Mouse (Mus musculus): ENCODE results near the gene Prr12.

Gene Prr12

GRCm38 (mm10) chr7:45077322-45077721 lies 24.6 kb upstream of the Prr12 start:
- DNase-seq (ENCODE audit: low spot score): no peak

- DNase-seq (ENCODE audit: low spot score): no peak
Measured at GRCm38 (mm10) chr7:45076501-45076900, 23.8 kb upstream of the Prr12 start.

- no peak for DNase-seq (ENCODE audit: low spot score)
Measured at GRCm38 (mm10) chr7:45075405-45075804, 22.7 kb upstream of the Prr12 start.

GRCm38 (mm10) chr7:45073949-45074348 lies 21.3 kb upstream of the Prr12 start:
- DNase-seq (ENCODE audit: low spot score): no peak

- DNase-seq (ENCODE audit: low spot score): no peak
Measured at GRCm38 (mm10) chr7:45073171-45073707, 20.6 kb upstream of the Prr12 start.

- DNase-seq (ENCODE audit: low spot score): no peak
Measured at GRCm38 (mm10) chr7:45072230-45072629, 19.5 kb upstream of the Prr12 start.

GRCm38 (mm10) chr7:45069671-45070070 lies 17.0 kb upstream of the Prr12 start:
- DNase-seq (ENCODE audit: low spot score): no peak

- peak; percentile 60 for DNase-seq (ENCODE audit: low spot score)
Measured at GRCm38 (mm10) chr7:45068000-45068318, 15.3 kb upstream of the Prr12 start.

GRCm38 (mm10) chr7:45067190-45067999 lies 14.7 kb upstream of the Prr12 start:
- DNase-seq (ENCODE audit: low spot score): no peak

GRCm38 (mm10) chr7:45062239-45062835 lies 9.7 kb upstream of the Prr12 start, which contains the start of the genes Nosip and Prrg2:
Nosip (plus strand) TSS chr7:45062429.
Prrg2 (minus strand) TSS chr7:45062677.
- peak; percentile 97 for DNase-seq (ENCODE audit: low spot score)

- no peak for DNase-seq (ENCODE audit: low spot score)
Measured at GRCm38 (mm10) chr7:45061532-45062075, 8.9 kb upstream of the Prr12 start.

GRCm38 (mm10) chr7:45060632-45061122 lies 8.0 kb upstream of the Prr12 start:
- no peak for DNase-seq (ENCODE audit: low spot score)

- peak; percentile 33 for DNase-seq (ENCODE audit: low spot score)
Measured at GRCm38 (mm10) chr7:45058607-45059571, 6.2 kb upstream of the Prr12 start.

GRCm38 (mm10) chr7:45056972-45057348 lies 4.3 kb upstream of the Prr12 start:
- no peak for DNase-seq (ENCODE audit: low spot score)

GRCm38 (mm10) chr7:45056329-45056971 lies 3.8 kb upstream of the Prr12 start:
- no peak for DNase-seq (ENCODE audit: low spot score)

GRCm38 (mm10) chr7:45053931-45054510 lies 1.3 kb upstream of the Prr12 start:
- DNase-seq (ENCODE audit: low spot score): peak; percentile 95

GRCm38 (mm10) chr7:45053117-45053930 lies 643 bp upstream of the Prr12 start:
- DNase-seq (ENCODE audit: low spot score): peak; percentile 76

GRCm38 (mm10) chr7:45052181-45052861 lies 360 bp downstream of the Prr12 start:
- DNase-seq (ENCODE audit: low spot score): peak; percentile 12

- DNase-seq (ENCODE audit: low spot score): peak; percentile 13
Measured at GRCm38 (mm10) chr7:45051601-45051974, 1.1 kb downstream of the Prr12 start.

Measured in retina, embryonic 14.5 days (tissue).